Mouse (Mus musculus) heart, adult 10 weeks (tissue): ENCODE data around the gene Fbxw2. TPM values are rescaled to one million over a fixed set of nuclear protein-coding genes. Genes with fewer than 3 reads are reported as not detected.

Experiments used
- polyA plus RNA-seq: library from polyadenylated mRNA; stranded (reverse); fragments of 350-450 nt; fragmentation: Illumina TruSeq; extraction: RNeasy Lipid Tissue Mini Kit (QIAGEN cat#74804); gene quantifications from one replicate; pipeline ENCODE4 v1.2.3, GENCODE M21; 2014; ENCODE audit warnings: low read depth, low replicate concordance

Fbxw2 gene
- polyA plus RNA-seq, result 50.6 TPM

DNA sequence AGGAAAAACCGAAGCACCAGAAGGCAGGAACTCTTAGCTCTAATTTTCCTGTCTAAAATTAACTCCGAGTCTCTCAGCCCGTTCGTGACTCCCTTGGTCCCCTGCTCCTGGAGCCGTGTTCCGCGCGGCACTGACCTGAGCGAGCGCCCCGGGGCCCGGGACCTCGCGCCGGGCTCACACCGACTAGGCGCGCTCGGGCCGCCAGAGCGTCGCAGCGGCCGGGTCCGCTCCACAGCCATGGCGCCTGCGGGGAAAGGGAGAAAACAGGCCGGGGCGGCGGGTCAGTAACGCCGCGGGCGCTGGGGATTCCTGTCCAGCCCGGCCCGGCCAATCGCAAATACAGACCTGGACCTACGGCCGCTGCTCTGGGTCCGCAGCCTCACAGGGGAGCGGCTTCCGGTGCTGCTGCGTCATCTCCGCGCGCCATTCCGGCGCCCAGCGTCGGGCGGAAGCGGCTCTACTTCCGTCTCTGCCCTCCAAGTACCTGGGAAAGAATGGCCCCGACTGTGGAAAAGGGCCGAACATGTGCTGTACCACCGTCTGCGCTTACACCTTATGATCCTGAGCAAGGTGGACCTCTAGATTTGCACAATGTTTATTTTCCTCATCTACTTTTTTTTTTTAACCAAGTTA is at the start of gene Fbxw2:
Fbxw2 (minus strand) TSS at position 485 of the 633 bp plus-strand sequence.

DNA sequence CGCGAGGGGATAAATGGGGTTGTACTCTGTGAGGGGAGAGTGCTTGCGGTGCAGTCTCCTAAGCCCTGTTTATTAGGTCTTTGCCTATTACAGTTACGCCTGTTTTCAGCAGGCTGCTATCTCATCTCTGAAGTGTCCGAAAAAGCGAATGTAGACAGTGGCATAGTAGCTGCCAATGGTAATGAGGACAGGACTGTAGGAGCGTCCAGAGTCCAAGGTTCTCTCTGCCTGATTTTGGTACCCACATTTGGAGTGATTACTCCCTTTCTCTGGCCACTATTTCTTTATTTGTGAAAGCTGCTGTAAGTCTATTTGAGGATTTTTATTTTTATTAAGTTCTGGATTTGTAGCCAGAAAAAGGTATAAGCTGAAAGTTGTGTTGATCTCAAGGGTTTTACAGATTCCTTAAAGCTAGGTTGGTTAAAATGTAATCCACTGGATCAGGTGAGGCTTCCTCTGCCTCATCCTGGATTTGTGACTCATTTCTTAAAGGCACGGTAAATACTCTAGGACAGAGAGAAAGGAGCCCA is 48.8 kb upstream of the Fbxw2 start, which contains the start of gene Psmd5:
Psmd5 (minus strand) TSS at position 153 of the 530 bp plus-strand sequence.

DNA sequence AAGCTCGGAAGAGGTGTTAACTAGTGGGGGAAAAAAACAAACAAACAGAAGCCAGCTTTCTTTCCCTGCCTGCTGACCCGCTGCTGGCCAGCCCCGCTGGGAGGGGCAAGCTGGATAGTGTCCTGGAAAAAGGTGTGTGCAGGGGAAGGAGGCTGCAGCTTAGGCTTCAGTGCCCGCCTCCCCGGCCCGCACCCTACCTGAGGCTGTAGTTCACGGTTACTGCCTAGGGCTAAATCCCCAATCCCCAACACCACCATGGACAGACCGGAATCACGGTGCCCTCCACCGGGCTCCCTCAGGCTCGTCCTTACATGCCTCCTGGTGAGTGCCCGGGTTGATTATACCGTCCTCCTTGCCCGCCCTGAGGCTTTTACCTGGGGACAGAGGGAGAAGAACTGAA is 48.2 kb upstream of the Fbxw2 start, which contains the start of gene Cutal:
Cutal (plus strand) TSS at position 126 of the 400 bp plus-strand sequence.

DNA sequence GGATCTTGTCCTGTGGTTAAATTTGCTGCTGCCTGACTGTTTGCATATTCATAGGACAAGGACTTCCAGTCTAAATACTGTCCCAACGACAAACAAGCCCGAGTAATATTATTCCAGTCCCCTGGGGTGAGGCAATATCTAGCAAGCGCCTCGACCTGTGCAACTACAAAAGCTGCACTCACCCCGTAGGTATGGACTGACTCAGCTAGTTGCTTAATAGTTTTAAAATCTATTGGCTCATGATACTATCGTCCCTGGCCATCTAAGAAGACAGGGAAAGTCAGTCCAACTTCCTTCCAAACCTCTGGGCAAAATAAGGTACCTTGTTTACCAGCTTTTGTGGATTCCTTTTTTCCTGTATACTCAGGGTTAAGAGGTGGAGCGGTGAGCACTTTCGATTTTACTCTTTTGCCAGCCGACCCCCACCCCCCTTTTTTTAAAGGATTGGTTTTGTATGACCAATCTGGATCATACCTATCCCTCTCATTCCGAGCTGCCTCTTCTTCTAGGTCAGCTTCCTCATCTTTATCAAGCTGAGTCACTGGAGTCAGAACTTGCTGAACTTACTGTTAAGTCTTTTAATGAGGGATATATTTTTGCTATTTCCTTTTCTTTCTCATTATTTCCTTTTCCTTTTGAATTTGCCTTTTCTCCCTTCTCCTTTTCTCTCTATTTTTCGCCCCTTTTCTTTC is 6.8 kb upstream of the Fbxw2 start, which contains the start of gene Gm34653:
Gm34653 (plus strand) TSS at position 242 of the 692 bp plus-strand sequence.

DNA sequence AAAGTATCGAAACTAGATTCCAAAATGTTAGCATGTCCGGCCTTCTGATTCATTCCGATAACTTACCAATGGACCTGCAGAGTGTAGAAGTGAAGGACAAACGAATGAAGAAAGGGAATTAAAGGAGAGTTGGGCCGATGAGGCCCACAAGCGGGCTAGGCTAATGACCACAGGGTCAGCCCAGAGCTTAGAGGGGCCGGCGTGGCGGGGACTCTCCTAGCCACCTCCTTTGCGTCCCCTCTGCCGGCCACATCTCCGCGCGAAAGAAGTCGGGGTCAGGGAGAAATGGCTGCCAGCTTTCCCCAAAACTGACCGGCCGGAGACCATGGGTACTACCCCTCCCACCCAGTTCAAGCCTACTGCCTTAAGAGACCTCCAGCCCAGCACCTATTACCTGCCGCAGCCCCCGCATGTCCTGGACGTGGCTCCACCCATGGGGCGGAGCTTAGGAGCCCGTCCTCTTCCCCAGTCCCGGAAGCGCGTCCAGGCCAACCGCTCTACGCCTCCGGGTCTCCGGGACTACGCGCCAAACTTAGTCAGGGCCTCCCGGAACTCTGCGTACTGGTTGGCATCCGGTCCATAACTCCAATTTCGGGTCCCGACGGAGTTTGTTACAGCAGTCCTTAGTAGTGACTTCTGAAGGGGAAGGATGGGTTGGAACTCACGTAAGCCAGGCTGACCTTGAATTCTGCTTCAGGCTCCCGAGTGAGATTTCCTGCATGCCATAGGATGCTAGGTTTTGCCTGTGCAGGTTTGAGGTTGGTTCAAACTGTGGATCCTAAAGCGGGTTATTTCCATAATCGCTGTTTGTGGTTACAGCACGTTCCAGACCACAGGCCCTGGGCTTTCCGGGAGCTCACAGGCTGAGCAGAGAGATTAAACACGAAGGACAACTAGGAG is 26.5 kb downstream of the Fbxw2 start, which contains the start of gene Rabepk:
Rabepk (minus strand) TSS at position 556 of the 900 bp plus-strand sequence.

DNA sequence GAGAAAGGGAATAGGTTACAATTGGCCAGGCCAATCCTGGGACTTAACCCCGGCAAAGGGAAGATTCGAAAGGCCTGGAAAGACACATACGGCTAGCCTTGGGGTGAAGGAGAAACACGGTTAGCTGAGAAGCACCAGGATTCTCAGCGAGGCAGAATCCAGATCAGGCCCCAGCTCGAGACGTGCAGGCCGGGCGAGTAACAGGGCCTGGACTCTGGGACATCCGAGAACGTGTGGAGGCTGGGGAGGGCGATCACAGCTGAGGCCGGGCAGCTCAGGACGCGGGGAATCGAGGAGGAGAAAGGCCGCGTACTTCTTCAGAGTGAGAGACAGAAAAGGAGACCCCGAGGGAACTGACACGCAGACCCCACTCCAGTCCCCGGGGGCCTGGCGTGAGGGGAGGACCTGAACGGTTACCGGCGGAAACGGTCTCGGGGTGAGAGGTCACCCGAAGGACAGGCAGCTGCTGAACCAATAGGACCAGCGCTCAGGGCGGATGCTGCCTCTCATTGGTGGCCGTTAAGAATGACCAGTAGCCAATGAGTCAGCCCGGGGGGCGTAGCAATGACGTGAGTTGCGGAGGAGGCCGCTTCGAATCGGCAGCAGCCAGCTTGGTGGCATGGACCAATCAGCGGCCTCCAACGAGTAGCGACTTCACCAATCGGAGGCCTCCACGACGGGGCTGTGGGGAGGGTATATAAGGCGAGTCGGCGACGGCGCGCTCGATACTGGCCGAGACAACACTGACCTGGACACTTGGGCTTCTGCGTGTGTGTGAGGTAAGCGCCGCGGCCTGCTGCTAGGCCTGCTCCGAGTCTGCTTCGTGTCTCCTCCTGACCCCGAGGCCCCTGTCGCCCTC is 54.5 kb downstream of the Fbxw2 start, which contains the start of gene Hspa5:
Hspa5 (plus strand) TSS at position 603 of the 859 bp plus-strand sequence.

DNA sequence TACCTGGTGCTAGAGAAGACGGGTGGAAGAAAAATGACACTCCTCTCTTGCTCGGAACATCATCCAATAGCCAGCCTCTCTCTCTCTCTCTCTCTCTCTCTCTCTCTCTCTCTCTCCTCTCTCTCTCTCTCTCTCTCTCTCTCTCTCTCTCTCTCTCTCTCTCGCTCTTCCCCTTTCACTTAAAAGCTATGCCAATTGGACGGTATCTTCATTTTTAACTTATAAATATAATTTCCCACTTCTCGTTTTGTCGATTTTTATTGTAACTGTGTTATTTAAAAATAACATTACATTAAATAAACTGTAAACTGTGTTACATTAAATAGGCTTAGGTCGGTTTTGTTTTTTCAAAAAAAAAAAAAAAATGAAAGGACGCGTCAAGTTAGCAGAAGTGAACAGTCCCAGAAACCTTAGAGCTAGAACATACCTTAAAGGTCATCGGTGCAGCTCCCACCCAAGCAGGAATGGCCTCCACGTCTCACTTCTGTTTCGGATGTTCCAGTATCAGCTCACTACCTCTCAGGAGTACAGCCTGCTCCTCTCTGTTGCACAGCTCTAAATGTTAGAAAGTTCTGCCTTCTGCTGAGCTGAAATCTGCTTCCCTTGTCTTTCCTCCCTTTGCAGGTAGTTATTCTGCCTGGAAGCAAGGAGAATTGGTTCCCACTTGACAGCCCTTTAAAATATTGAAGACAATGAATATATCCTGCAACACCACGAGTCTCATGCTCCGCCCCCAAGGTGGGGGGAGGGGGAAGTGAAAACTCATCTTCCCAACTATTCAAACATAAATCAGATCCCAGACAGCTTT is 71.4 kb downstream of the Fbxw2 start, which contains the start of gene Gapvd1:
Gapvd1 (minus strand) TSS at position 682 of the 808 bp plus-strand sequence.

Other genes with a start within 250 kb of the Fbxw2 start
- gene Gapvd1, start 71.1 kb downstream of the Fbxw2 start, polyA plus RNA-seq, result 29.6 TPM
- gene Hspa5, start 54.3 kb downstream of the Fbxw2 start, polyA plus RNA-seq, result 447 TPM
- 17.5 TPM for gene Rabepk, start 26.4 kb downstream of the Fbxw2 start, polyA plus RNA-seq
- gene Gm34653, start 6.7 kb upstream of the Fbxw2 start, polyA plus RNA-seq, result not detected
- 0.97 TPM for gene Cutal, start 48.1 kb upstream of the Fbxw2 start, polyA plus RNA-seq
- 13.9 TPM for gene Psmd5, start 48.7 kb upstream of the Fbxw2 start, polyA plus RNA-seq
- gene Phf19, start 87.7 kb upstream of the Fbxw2 start, polyA plus RNA-seq, result 0.86 TPM
- gene Traf1, start 135.5 kb upstream of the Fbxw2 start, polyA plus RNA-seq, result 1.2 TPM
- not detected for gene Hc, start 235.1 kb upstream of the Fbxw2 start, polyA plus RNA-seq